Mouse (Mus musculus): ENCODE measurements around the gene Socs2. TPM values are rescaled to one million over a fixed set of nuclear protein-coding genes. Genes with fewer than 3 reads are reported as not detected.

The Socs2 gene
- polyA plus RNA-seq, 1 experiment = 0.94 TPM

- no peak for TF ChIP-seq GATA1 (IDR thresholded peaks at IDR 0.05; ENCODE audit: low read length)
- no peak for TF ChIP-seq TAL1 (IDR thresholded peaks at IDR 0.05; ENCODE audit: low read length)
- Histone ChIP-seq H3K4me1 (ENCODE audit: control insufficient read depth) (no peaks in the 10 kb centered on the region), H3K27me3 (ENCODE audit: control insufficient read depth) (no peaks in the 10 kb centered on the region), H3K9me3 (ENCODE audit: control insufficient read depth, low read length) (peaks cover 3% of the 10 kb centered on the region; the same call in 1 of the 2 replicates), H3K4me3 (replicated peaks) (no peak overlapping the region), H3K36me3 (ENCODE audit: control insufficient read depth) (no peaks in the 10 kb centered on the region)
Observed at GRCm38 (mm10) chr10:95354673-95355072, 62.3 kb downstream of the Socs2 start.

GRCm38 (mm10) chr10:95354047-95354446, 62.9 kb downstream of the Socs2 start:
- no peak overlapping the region for H3K4me3 ChIP-seq (replicated peaks)
- no peaks in the 10 kb centered on the region for H3K36me3 ChIP-seq (ENCODE audit: control insufficient read depth)
- H3K27me3 ChIP-seq (ENCODE audit: control insufficient read depth) = no peaks in the 10 kb centered on the region
- no peaks in the 10 kb centered on the region for H3K4me1 ChIP-seq (ENCODE audit: control insufficient read depth)
- no peak for TF ChIP-seq TAL1 (IDR thresholded peaks at IDR 0.05; ENCODE audit: low read length)
- no peak for TF ChIP-seq GATA1 (IDR thresholded peaks at IDR 0.05; ENCODE audit: low read length)
- peaks cover 3% of the 10 kb centered on the region; the same call in 1 of the 2 replicates for H3K9me3 ChIP-seq (ENCODE audit: control insufficient read depth, low read length)

- TF ChIP-seq GATA1 (IDR thresholded peaks at IDR 0.05; ENCODE audit: low read length) (no peak), TAL1 (IDR thresholded peaks at IDR 0.05; ENCODE audit: low read length) (no peak)
- Histone ChIP-seq H3K4me1 (ENCODE audit: control insufficient read depth) (no peaks in the 10 kb centered on the region), H3K9me3 (ENCODE audit: control insufficient read depth, low read length) (peaks cover 7% of the 10 kb centered on the region), H3K4me3 (replicated peaks) (no peak overlapping the region), H3K27me3 (ENCODE audit: control insufficient read depth) (no peaks in the 10 kb centered on the region), H3K36me3 (ENCODE audit: control insufficient read depth) (no peaks in the 10 kb centered on the region)
Observed at GRCm38 (mm10) chr10:95348457-95348856, 68.5 kb downstream of the Socs2 start.

- Histone ChIP-seq H3K36me3 (ENCODE audit: control insufficient read depth) (no peaks in the 10 kb centered on the region), H3K4me1 (ENCODE audit: control insufficient read depth) (no peaks in the 10 kb centered on the region)
- TF ChIP-seq TAL1 (IDR thresholded peaks at IDR 0.05; ENCODE audit: low read length) (no peak), GATA1 (IDR thresholded peaks at IDR 0.05; ENCODE audit: low read length) (no peak)
Observed at GRCm38 (mm10) chr10:95347776-95348175, 69.2 kb downstream of the Socs2 start.

GRCm38 (mm10) chr10:95342833-95343590, 74.0 kb downstream of the Socs2 start:
- TF ChIP-seq GATA1 (IDR thresholded peaks at IDR 0.05; ENCODE audit: low read length) = no peak
- no peak for TF ChIP-seq TAL1 (IDR thresholded peaks at IDR 0.05; ENCODE audit: low read length)
- no peak overlapping the region for H3K4me3 ChIP-seq (replicated peaks)
- H3K9me3 ChIP-seq (ENCODE audit: control insufficient read depth, low read length) = peaks cover 4% of the 10 kb centered on the region
- no peaks in the 10 kb centered on the region for H3K36me3 ChIP-seq (ENCODE audit: control insufficient read depth)
- H3K27me3 ChIP-seq (ENCODE audit: control insufficient read depth) = no peaks in the 10 kb centered on the region
- no peaks in the 10 kb centered on the region for H3K4me1 ChIP-seq (ENCODE audit: control insufficient read depth)

More at GRCm38 (mm10) chr10:95347776-95348175, 69.2 kb downstream of the Socs2 start:
- Histone ChIP-seq H3K9me3 (ENCODE audit: control insufficient read depth, low read length) (peaks cover 7% of the 10 kb centered on the region), H3K27me3 (ENCODE audit: control insufficient read depth) (no peaks in the 10 kb centered on the region), H3K4me3 (replicated peaks) (no peak overlapping the region)

GRCm38 (mm10) chr10:95340676-95341075, 76.3 kb downstream of the Socs2 start:
- peaks cover 4% of the 10 kb centered on the region for H3K9me3 ChIP-seq (ENCODE audit: control insufficient read depth, low read length)
- no peak overlapping the region for H3K4me3 ChIP-seq (replicated peaks)
- TF ChIP-seq TAL1 (IDR thresholded peaks at IDR 0.05; ENCODE audit: low read length) (no peak), GATA1 (IDR thresholded peaks at IDR 0.05; ENCODE audit: low read length) (no peak)
- no peaks in the 10 kb centered on the region for H3K36me3 ChIP-seq (ENCODE audit: control insufficient read depth)
- H3K27me3 ChIP-seq (ENCODE audit: control insufficient read depth) = no peaks in the 10 kb centered on the region
- no peaks in the 10 kb centered on the region for H3K4me1 ChIP-seq (ENCODE audit: control insufficient read depth)

GRCm38 (mm10) chr10:95337589-95337988, 79.4 kb downstream of the Socs2 start:
- H3K36me3 ChIP-seq (ENCODE audit: control insufficient read depth) = no peaks in the 10 kb centered on the region
- H3K4me3 ChIP-seq (replicated peaks) = no peak overlapping the region
- no peak for TF ChIP-seq TAL1 (IDR thresholded peaks at IDR 0.05; ENCODE audit: low read length)
- 0 out of 2 replicates have a peak, but pooled peaks cover 2% of the 10 kb centered on the region for H3K27me3 ChIP-seq (ENCODE audit: control insufficient read depth)
- no peaks in the 10 kb centered on the region for H3K9me3 ChIP-seq (ENCODE audit: control insufficient read depth, low read length)
- H3K4me1 ChIP-seq (ENCODE audit: control insufficient read depth) = no peaks in the 10 kb centered on the region

- Histone ChIP-seq H3K27me3 (ENCODE audit: control insufficient read depth) (0 out of 2 replicates have a peak, but pooled peaks cover 2% of the 10 kb centered on the region), H3K36me3 (ENCODE audit: control insufficient read depth) (no peaks in the 10 kb centered on the region), H3K4me1 (ENCODE audit: control insufficient read depth) (no peaks in the 10 kb centered on the region), H3K9me3 (ENCODE audit: control insufficient read depth, low read length) (no peaks in the 10 kb centered on the region), H3K4me3 (replicated peaks) (no peak overlapping the region)
- no peak for TF ChIP-seq GATA1 (IDR thresholded peaks at IDR 0.05; ENCODE audit: low read length)
- no peak for TF ChIP-seq TAL1 (IDR thresholded peaks at IDR 0.05; ENCODE audit: low read length)
Observed at GRCm38 (mm10) chr10:95336781-95337544, 80.0 kb downstream of the Socs2 start.

Other genes with a start within 250 kb of the Socs2 start
- 0.72 and 0.78 TPM in 2 replicates for gene Cradd, start 93.0 kb downstream of the Socs2 start, polyA plus RNA-seq (2012)
- 0.95 and 1.3 TPM in 2 replicates for gene Mrpl42, start 84.8 kb upstream of the Socs2 start, polyA plus RNA-seq (2012)
- gene Ube2n, start 98.0 kb upstream of the Socs2 start, polyA plus RNA-seq (2012) = 4.4 and 6.9 TPM in 2 replicates
- gene Nudt4, start 147.0 kb upstream of the Socs2 start, polyA plus RNA-seq (2012) = 21.2 and 28.8 TPM in 2 replicates